Mouse (Mus musculus) lung, postnatal 10 days (tissue): ENCODE measurements around the gene P4ha2.

Source experiments
- DNase-seq: peaks from one replicate; pipeline ENCODE4 v3.0.0; 2021

P4ha2 gene

GRCm38 (mm10) chr11:54068520-54069371 lies 31.1 kb upstream of the P4ha2 start, which contains the start of gene Pdlim4:
Gene Pdlim4, minus strand, starts transcription at chr11:54069014.
- DNase-seq, result peak; percentile 54

GRCm38 (mm10) chr11:54071726-54072445 lies 28.0 kb upstream of the P4ha2 start:
- DNase-seq, result no peak

GRCm38 (mm10) chr11:54073291-54073690 lies 26.6 kb upstream of the P4ha2 start:
- no peak for DNase-seq

DNA sequence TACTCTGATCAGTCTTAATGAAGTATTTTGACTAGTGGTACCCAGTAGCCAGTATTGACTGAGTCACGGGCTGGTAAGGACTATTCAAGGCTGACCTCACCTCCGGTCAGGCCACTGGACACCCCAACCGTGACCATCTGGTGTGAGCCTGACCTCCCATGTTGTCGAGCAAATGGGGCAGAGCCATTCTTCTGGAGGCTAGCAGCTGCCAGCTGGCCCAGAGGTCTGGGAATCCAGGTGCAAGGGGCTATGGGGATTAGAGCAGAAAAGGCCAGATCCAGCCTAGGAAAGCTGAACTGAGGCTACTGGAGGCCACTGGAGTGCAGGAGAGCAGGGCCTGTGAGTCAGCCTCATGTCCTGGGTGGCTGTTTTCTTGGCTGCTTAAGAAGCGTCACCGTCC lies 24.5 kb upstream of the P4ha2 start:
- no peak for DNase-seq

- no peak for DNase-seq
These were observed 23.8 kb upstream of the P4ha2 start for GRCm38 (mm10) chr11:54076101-54076500.

- no peak for DNase-seq
These were observed 19.5 kb upstream of the P4ha2 start for GRCm38 (mm10) chr11:54080435-54080834.

GRCm38 (mm10) chr11:54082725-54083124 lies 17.2 kb upstream of the P4ha2 start:
- no peak for DNase-seq

DNA sequence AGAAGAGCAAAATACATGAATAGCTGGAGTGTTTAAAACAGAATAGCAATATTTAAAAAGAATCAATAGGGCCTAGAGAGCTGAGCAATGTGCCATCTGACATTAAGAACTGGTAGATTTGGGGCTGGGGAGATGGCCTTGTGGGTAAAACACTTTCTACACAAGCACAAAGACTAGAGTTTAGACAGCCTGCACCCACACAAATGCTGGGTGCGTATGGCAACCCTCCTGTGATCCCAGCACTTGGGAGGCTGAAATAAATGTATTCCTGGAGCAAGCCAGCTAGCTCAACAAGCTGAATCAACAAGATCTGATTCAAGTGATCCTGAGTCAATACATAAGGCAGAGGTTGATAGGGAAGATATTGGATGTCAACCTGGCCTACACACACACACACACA lies 14.9 kb upstream of the P4ha2 start:
- DNase-seq, result no peak

DNA sequence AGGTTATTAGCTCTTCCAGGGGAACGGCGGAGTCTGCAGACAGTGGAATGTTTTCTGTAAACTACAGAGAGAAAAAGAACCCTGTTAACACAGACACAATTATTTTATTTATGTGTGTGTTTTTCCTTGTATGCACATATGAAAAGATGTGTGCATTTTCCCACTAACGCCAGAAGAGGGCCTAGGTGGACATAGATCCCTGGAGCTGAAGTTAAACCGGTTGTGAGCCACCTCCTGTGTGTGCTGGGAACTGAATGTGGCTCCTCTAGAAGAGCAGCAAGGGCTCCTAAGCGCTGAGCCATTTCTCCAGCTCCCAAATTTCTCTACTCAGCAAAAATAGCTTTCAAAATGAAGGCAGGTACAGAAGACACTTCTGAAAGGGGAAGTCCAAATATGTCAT lies 14.1 kb upstream of the P4ha2 start:
- no peak for DNase-seq

DNA sequence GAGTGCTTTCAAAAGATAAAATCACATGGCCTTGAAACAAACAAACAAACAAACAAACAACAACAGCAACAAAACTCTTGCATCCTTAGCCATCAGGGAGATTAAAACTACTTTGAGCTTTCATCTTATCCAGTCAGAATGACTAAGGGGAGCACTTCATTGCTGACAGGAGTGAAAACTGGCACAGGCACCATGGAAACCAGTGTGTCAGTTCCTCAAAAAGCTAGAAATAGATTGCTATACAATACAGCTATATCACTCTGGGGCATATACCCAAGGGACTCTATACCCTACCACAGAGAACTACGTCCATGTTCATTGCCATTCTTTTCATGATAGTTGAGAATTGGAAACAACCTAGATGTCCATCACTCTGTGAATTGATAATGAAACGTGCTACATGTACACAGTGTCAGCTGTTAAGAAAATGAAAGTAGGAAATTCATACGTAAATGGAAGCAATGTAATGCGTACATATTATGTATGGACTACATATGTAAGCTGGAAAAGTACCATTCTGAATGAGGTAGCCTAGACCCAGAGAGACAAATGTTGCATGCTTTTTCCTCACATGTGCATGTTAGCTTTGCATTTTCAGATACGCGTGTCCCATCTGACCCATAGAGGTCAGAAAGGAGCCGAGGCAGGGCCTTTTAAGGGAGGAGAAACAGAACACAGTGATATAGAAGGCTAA lies 11.5 kb upstream of the P4ha2 start:
- no peak for DNase-seq

GRCm38 (mm10) chr11:54088947-54089317 lies 11.0 kb upstream of the P4ha2 start:
- peak; percentile 89 for DNase-seq

- no peak for DNase-seq
These were observed 9.6 kb upstream of the P4ha2 start for GRCm38 (mm10) chr11:54090091-54090879.

- DNase-seq, result no peak
These were observed 8.2 kb upstream of the P4ha2 start for GRCm38 (mm10) chr11:54091726-54092125.

GRCm38 (mm10) chr11:54092188-54092587 lies 7.7 kb upstream of the P4ha2 start:
- no peak for DNase-seq

DNA sequence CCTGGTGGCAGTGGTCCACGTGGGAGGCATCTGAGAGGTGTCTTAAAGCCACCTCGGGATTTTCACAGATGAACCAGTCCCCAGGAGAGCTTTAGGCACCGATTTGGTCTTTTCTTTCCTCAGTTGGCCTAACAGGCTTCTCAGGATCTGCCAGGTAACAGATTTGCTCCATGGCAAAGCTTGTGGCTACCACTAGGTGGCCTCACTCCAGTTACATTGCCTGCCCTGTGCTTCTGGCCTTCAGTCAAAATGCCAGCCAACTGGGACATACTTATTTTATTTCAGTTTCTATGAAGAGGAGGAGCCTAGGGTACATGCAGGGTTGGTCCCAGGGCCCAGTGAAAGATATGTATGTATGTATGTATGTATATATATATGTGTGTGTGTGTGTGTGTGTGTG lies 6.9 kb upstream of the P4ha2 start:
- DNase-seq, result peak; percentile 71

DNA sequence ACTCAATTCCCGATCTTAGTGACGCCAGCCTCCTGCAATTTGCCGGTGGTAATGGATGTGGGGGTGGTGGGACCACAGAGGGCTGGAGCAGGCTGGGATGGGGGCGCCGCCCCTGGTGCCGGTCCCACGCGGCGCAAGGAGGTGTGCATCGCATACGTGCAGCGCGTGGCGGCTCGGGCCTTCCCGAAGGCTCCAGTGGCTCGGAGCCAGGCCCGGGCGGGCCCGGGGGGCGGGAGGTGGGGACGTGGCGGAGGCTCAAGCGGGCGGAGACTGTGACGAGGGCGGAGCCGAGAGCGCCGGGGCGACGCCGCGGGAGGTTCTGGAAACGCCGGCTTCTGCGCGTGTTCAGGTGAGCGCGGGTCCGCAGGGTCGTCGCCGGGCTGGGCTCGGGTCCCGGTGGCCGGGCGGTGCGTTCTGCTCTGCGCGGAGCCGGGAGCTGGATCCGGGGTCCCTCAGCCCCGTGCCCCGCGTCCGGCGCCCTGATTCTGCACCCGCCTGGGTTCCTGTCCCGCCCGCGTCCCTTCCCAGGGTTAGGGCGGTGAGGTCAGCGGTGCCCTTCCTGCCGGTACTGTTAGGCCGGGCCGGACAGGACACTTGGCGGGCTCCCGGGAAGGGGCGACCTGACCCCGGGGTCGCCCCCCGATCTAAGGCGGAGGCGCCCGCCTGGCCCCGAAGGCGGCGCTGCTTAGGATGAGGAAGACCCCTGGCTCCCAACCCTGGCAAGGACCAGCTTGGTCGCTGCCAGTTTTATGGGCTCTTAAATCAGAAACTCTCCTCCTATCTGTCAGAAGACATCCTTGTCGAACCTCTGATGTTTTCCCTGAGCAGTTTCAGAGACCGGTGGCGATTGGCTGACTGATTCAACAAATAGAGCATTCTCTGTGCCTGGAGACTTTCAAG lies 1.0 kb downstream of the P4ha2 start:
- DNase-seq, result peak; percentile 78

DNA sequence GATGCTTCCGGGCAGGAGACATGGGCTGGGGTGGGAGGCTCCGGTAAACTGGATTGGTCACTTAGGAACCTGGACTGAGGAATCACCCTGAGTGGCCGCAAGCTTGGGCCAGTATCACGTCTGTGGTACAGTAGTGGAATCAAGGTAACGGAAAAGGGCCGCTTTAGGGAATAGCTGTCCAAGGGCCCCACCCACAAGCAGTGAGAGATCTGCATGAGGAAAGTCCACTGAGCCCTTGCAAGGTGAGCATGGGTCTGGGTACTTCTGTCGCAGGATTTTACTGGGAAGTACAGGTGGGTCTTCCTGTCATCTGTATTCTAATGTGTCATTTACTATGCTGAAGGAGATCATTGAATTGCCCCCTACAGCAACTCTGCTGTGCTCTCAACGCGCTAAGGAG lies 1.8 kb downstream of the P4ha2 start:
- DNase-seq, result no peak

- no peak for DNase-seq
These were observed 3.0 kb downstream of the P4ha2 start for GRCm38 (mm10) chr11:54102706-54103449.

GRCm38 (mm10) chr11:54105011-54105410 lies 5.1 kb downstream of the P4ha2 start:
- no peak for DNase-seq

DNA sequence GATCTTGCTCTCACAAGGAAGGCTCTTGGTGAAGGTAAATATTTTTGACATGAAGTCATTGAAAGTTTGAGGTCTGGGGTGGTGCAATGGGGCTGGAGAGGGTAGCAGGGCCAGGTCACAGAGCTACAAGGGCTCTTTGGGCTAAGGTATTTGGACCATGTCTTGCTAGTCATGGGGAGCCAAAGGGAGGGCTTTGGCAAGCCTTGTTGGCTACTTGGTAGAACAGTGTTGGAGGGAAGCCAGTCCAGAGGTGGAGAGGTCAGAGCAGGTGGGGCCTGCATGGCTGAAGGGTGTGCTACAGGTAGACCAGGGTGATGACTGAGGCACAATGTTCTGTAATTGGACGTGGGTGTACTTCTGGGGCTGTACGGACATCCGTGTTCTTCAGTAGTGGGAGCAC lies 6.8 kb downstream of the P4ha2 start:
- peak; percentile 70 for DNase-seq

GRCm38 (mm10) chr11:54107239-54107638 lies 7.3 kb downstream of the P4ha2 start:
- peak; percentile 47 for DNase-seq
